Mouse (Mus musculus) MEL (cell line): Measurements from ENCODE around the gene Nr2c2ap.

Experiments used
- POLR2AphosphoS2 ChIP-seq: IDR thresholded peaks from 2 replicates; pipeline ENCODE4 v1.6.1; 2011; ENCODE audit warnings: low read length, improper control_type of control experiment
- USF1 ChIP-seq: IDR thresholded peaks from 2 replicates; pipeline ENCODE4 v1.6.1; 2014; ENCODE audit warnings: low read depth, mild to moderate bottlenecking, inconsistent platforms, low read length, improper control_type of control experiment, moderate library complexity

GRCm38 (mm10) chr8:70110451-70110850 is 20.7 kb upstream of the Nr2c2ap start:
- TF ChIP-seq USF1 (no peak), POLR2AphosphoS2 (no peak)
